Mouse (Mus musculus): ENCODE data around the gene Gng7.
"Not testable (repeated sequence)": the region's sequence is repeated elsewhere in the genome, so short reads cannot be mapped to it uniquely, and the experiment has no call there.

DNA sequence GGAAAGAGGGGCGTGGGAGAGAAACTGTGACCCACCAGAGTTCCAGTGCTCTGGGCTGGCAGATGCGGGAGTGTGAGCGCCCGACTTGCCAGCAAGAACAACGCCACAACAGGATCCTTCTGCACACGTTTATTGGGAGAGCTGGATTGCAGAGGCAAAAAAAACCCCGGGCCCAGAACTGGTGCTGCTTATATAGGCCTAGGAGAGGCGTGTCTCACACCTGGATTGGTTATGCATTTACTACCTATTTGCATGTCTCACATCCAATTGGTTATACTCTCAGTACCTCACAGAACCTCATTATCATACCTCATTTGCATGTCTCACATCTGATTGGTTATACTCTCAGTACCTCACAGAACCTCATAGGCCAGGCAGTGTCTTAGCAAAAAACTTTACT lies 49.8 kb upstream of the Gng7 start:
- not testable (repeated sequence) for TF ChIP-seq CTCF, EP300 (IDR thresholded peaks at IDR 0.05; ENCODE audit: low read depth)
